Mouse (Mus musculus): ENCODE measurements around the gene Blcap. TPM values are rescaled to one million over a fixed set of nuclear protein-coding genes. Genes with fewer than 3 reads are reported as not detected.

The Blcap gene
- polyA plus RNA-seq, 1 experiment from 2014 or later, result 66.9 TPM

DNA sequence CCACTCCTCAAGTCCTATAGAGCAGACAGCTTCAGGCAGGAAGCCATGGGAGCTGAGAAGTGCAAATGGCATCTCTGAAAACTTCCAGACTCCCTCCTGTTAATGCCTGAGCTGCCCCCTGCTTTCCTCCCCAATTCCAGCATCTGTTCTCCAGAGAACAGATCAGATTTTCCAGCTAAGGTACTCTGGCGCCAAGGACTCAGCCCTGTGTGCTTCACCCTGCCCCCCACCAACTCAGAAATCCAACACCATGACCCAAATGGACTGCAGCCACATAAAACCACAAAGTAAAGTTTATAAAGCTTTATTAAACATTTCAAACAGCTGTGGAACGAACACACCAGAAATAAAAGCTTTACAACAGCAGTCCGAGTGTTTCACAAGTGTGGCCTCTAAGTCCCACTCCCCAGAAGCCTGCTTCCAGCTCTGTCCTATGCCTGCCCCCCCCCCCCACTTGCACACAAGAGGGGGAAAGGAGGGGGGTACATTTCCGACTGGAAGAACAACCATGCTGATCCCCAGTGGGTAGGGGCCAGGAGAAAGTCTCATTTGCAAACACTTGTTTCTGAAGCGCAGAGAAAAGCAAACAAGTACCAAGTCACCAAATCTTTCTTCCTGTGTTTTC lies 14.9 kb downstream of the Blcap start:
- ATAC-seq (ENCODE audit: insufficient number of reproducible peaks, insufficient read depth, low FRiP score, low read depth), result peak; percentile 62; the same call in 1 of the 2 replicates
- WGBS, result 50% methylated on average over 5 of the region's 5 CpGs
- peaks cover 12% of the 10 kb centered on the region for H3K36me3 ChIP-seq (ENCODE audit: control insufficient read depth, insufficient read depth, low read length)
- peaks cover 28% of the 10 kb centered on the region for H3K9me3 ChIP-seq (ENCODE audit: control insufficient read depth, low read depth, low read length)
- no peak overlapping the region for H3K4me2 ChIP-seq (replicated peaks; ENCODE audit: low read depth, low read length)
- 0 out of 2 replicates have a peak, but pooled peaks cover 7% of the 10 kb centered on the region for H3K4me1 ChIP-seq (ENCODE audit: control insufficient read depth, insufficient read depth, low read length)
- peak overlapping the region; percentile 49; the same call in 1 of the 2 replicates for H3K27ac ChIP-seq (ENCODE audit: low read length)
- H3K9ac ChIP-seq (replicated peaks; ENCODE audit: low read depth, low read length), result no peak overlapping the region
- no peak overlapping the region for H3K4me3 ChIP-seq (ENCODE audit: low read depth, low read length)
- H3K27me3 ChIP-seq (ENCODE audit: control insufficient read depth, insufficient read depth, low read length), result no peaks in the 10 kb centered on the region

DNA sequence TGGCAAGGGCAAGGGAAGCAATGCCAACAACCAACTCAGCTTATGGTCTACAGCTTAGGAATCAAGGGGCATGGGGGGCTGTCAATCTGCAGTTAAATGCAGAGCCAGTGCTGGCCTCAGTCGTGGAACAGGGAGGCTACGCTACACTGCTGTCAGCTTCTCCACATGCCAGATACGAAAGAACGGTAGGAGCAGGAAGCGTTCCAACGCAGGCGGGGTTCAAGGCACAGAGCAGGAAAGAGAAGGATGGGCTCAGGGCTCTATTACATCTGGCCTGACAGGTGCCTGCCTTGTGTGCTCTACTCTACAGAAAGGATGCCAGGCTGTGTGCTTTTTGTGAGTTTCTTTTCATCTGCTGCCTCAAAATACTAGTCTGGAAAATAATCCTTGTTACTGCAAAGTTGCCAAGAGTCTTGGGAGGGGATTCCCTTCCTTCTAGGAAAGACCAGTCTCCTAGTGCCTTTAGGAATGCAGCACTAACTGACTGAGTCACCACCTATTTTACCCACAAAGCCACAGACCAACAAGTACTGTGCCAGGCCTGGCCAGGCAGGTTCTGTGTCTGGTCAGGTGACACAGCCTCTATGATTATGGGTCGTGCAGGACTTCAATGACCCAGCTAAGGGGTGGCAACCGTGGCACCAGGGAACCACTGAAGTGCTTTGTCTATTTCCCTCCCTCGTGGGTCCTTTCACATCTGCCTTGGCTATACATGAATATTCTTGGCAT lies 18.8 kb downstream of the Blcap start:
- Histone ChIP-seq H3K4me2 (replicated peaks; ENCODE audit: low read depth, low read length) (no peak overlapping the region), H3K4me3 (ENCODE audit: low read depth, low read length) (no peak overlapping the region), H3K9ac (replicated peaks; ENCODE audit: low read depth, low read length) (no peak overlapping the region), H3K36me3 (ENCODE audit: control insufficient read depth, insufficient read depth, low read length) (peaks cover 17% of the 10 kb centered on the region), H3K27ac (ENCODE audit: low read length) (no peak overlapping the region), H3K27me3 (ENCODE audit: control insufficient read depth, insufficient read depth, low read length) (no peaks in the 10 kb centered on the region), H3K9me3 (ENCODE audit: control insufficient read depth, low read depth, low read length) (no peaks in the 10 kb centered on the region), H3K4me1 (ENCODE audit: control insufficient read depth, insufficient read depth, low read length) (0 out of 2 replicates have a peak, but pooled peaks cover 7% of the 10 kb centered on the region)
- ATAC-seq (ENCODE audit: insufficient number of reproducible peaks, insufficient read depth, low FRiP score, low read depth), result no peak
- WGBS, result 70% methylated on average over 10 of the region's 10 CpGs

DNA sequence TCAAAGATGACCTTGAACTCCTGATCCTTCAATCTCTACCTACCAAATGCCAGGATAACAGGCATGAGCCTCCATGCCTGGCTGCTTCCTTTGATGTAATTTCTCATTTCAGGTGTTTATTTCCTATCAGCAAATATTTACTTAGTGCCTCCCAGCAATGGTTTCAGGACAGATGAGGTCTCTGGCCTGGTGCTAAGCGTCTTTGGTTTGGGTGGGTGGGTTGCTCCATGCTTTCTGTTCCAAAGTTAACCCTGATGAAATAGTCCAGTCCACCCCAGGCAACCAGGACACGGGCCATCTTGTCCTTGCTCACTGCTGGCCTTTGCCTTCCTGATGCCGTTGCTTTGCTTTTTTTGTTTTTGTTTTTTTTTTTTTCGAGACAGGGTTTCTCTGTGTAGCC lies 20.8 kb downstream of the Blcap start:
- Histone ChIP-seq H3K27ac (ENCODE audit: low read length) (no peak overlapping the region), H3K4me3 (ENCODE audit: low read depth, low read length) (no peak overlapping the region), H3K9ac (replicated peaks; ENCODE audit: low read depth, low read length) (no peak overlapping the region), H3K4me1 (ENCODE audit: control insufficient read depth, insufficient read depth, low read length) (0 out of 2 replicates have a peak, but pooled peaks cover 3% of the 10 kb centered on the region), H3K9me3 (ENCODE audit: control insufficient read depth, low read depth, low read length) (no peaks in the 10 kb centered on the region), H3K36me3 (ENCODE audit: control insufficient read depth, insufficient read depth, low read length) (peaks cover 17% of the 10 kb centered on the region; the same call in 1 of the 2 replicates), H3K27me3 (ENCODE audit: control insufficient read depth, insufficient read depth, low read length) (no peaks in the 10 kb centered on the region), H3K4me2 (replicated peaks; ENCODE audit: low read depth, low read length) (no peak overlapping the region)
- 67% methylated on average over 4 of the region's 4 CpGs for WGBS
- no peak for ATAC-seq (ENCODE audit: insufficient number of reproducible peaks, insufficient read depth, low FRiP score, low read depth)

DNA sequence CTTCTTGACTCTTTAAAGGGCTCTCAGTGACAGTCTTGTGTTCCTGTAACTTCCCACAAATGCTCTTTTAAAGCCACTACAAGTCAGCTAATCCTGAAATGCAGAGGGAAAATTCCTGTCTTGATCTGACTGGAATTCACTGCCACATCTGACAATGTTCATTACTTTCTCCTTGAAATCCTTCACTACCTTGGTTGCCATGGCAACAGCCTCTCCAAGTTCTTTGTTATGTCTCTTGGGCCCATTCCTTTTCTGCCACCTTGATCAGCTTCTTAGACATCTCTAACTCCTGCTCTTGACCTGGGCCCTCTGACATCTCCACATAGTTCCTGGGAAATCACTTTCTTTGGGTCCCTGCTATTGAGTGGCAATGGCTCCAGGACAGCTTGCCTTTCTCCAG lies 24.4 kb downstream of the Blcap start:
- H3K4me1 ChIP-seq (ENCODE audit: control insufficient read depth, insufficient read depth, low read length), result no peaks in the 10 kb centered on the region
- H3K36me3 ChIP-seq (ENCODE audit: control insufficient read depth, insufficient read depth, low read length), result peaks cover 22% of the 10 kb centered on the region; the same call in 1 of the 2 replicates
- no peak overlapping the region for H3K9ac ChIP-seq (replicated peaks; ENCODE audit: low read depth, low read length)
- no peak for ATAC-seq (ENCODE audit: insufficient number of reproducible peaks, insufficient read depth, low FRiP score, low read depth)
- H3K4me2 ChIP-seq (replicated peaks; ENCODE audit: low read depth, low read length), result no peak overlapping the region
- H3K4me3 ChIP-seq (ENCODE audit: low read depth, low read length), result no peak overlapping the region
- no peaks in the 10 kb centered on the region for H3K27me3 ChIP-seq (ENCODE audit: control insufficient read depth, insufficient read depth, low read length)
- no peak overlapping the region for H3K27ac ChIP-seq (ENCODE audit: low read length)
- no peaks in the 10 kb centered on the region for H3K9me3 ChIP-seq (ENCODE audit: control insufficient read depth, low read depth, low read length)

DNA sequence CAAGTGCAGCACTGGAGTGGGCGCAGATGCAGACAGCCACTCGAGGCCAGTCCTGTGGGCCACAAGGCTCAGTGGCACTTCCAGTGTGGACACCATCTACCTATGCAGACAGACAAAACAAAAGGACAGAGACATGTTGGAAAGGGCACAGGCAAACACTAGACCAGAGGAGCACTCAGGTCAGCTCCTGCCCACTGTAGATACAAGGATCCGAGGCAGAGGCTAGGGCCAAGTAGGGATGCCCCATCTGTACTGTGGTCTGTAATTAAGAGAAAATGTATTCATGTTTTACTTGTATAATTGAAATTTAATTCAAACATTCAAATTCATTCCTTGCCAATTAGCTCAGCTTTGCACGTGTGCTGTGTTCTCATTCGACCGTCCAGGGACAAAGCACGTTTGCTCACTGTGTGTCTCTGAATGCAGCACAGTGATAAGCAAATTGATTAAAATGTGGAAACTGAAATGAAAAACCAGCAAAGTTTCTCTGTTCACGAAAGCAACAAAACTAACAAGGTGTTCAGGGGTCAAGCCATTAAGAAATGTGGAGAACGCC lies 26.7 kb downstream of the Blcap start:
- ATAC-seq (ENCODE audit: insufficient number of reproducible peaks, insufficient read depth, low FRiP score, low read depth), result no peak
- H3K4me2 ChIP-seq (replicated peaks; ENCODE audit: low read depth, low read length), result no peak overlapping the region
- no peak overlapping the region for H3K9ac ChIP-seq (replicated peaks; ENCODE audit: low read depth, low read length)
- H3K36me3 ChIP-seq (ENCODE audit: control insufficient read depth, insufficient read depth, low read length), result peaks cover 22% of the 10 kb centered on the region; the same call in 1 of the 2 replicates
- no peaks in the 10 kb centered on the region for H3K27me3 ChIP-seq (ENCODE audit: control insufficient read depth, insufficient read depth, low read length)
- no peaks in the 10 kb centered on the region for H3K9me3 ChIP-seq (ENCODE audit: control insufficient read depth, low read depth, low read length)
- peaks cover 7% of the 10 kb centered on the region; the same call in 1 of the 2 replicates for H3K4me1 ChIP-seq (ENCODE audit: control insufficient read depth, insufficient read depth, low read length)
- H3K4me3 ChIP-seq (ENCODE audit: low read depth, low read length), result no peak overlapping the region
- 76% methylated on average over 9 of the region's 9 CpGs for WGBS
- no peak overlapping the region for H3K27ac ChIP-seq (ENCODE audit: low read length)

GRCm38 (mm10) chr2:157542415-157542814 lies 28.7 kb downstream of the Blcap start:
- Histone ChIP-seq H3K9me3 (ENCODE audit: control insufficient read depth, low read depth, low read length) (no peaks in the 10 kb centered on the region), H3K27me3 (ENCODE audit: control insufficient read depth, insufficient read depth, low read length) (no peaks in the 10 kb centered on the region), H3K27ac (ENCODE audit: low read length) (no peak overlapping the region), H3K4me2 (replicated peaks; ENCODE audit: low read depth, low read length) (no peak overlapping the region), H3K9ac (replicated peaks; ENCODE audit: low read depth, low read length) (no peak overlapping the region), H3K4me1 (ENCODE audit: control insufficient read depth, insufficient read depth, low read length) (peaks cover 7% of the 10 kb centered on the region; the same call in 1 of the 2 replicates), H3K4me3 (ENCODE audit: low read depth, low read length) (no peak overlapping the region), H3K36me3 (ENCODE audit: control insufficient read depth, insufficient read depth, low read length) (peaks cover 13% of the 10 kb centered on the region; the same call in 1 of the 2 replicates)
- ATAC-seq (ENCODE audit: insufficient number of reproducible peaks, insufficient read depth, low FRiP score, low read depth), result no peak
- WGBS, result 60% methylated on average over 4 of the region's 4 CpGs

- Histone ChIP-seq H3K4me1 (ENCODE audit: control insufficient read depth, insufficient read depth, low read length) (peaks cover 7% of the 10 kb centered on the region; the same call in 1 of the 2 replicates), H3K36me3 (ENCODE audit: control insufficient read depth, insufficient read depth, low read length) (peaks cover 9% of the 10 kb centered on the region; the same call in 1 of the 2 replicates), H3K27ac (ENCODE audit: low read length) (no peak overlapping the region), H3K4me2 (replicated peaks; ENCODE audit: low read depth, low read length) (no peak overlapping the region), H3K9ac (replicated peaks; ENCODE audit: low read depth, low read length) (no peak overlapping the region), H3K4me3 (ENCODE audit: low read depth, low read length) (no peak overlapping the region), H3K27me3 (ENCODE audit: control insufficient read depth, insufficient read depth, low read length) (no peaks in the 10 kb centered on the region), H3K9me3 (ENCODE audit: control insufficient read depth, low read depth, low read length) (no peaks in the 10 kb centered on the region)
- WGBS, result 65% methylated on average over 8 of the region's 8 CpGs
- no peak for ATAC-seq (ENCODE audit: insufficient number of reproducible peaks, insufficient read depth, low FRiP score, low read depth)
These were observed 29.4 kb downstream of the Blcap start for GRCm38 (mm10) chr2:157541631-157542030.

DNA sequence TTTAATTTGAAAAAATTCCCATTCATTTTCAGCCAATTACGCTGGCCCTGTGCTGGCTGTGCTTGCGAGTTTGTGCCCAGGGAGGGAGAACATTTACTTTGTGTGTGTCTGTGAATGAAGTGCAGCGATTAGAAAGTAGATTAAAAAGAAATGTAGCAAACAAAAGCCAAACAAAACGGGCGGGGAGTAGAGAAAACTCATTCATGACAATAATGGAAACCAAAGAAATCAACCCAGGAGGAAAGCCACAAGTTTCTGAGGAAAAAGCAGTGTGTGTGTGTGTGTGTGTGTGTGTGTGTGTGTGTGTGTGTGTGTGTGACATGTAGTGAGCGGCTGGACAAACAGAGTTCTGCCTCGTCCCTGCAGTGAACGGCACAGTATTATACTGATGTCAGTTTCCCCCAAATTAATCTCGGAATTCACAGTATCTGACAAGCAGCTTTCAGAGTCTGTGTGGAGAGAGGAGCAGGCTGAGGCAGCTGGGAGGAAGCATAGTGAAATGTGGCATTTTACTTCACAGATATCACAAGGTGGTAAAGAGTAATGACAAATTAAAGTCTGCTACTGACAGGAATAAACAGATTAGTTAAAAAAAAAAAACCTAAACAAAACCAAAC lies 30.0 kb downstream of the Blcap start:
- no peak for ATAC-seq (ENCODE audit: insufficient number of reproducible peaks, insufficient read depth, low FRiP score, low read depth)
- Histone ChIP-seq H3K4me3 (ENCODE audit: low read depth, low read length) (no peak overlapping the region), H3K27ac (ENCODE audit: low read length) (no peak overlapping the region), H3K9ac (replicated peaks; ENCODE audit: low read depth, low read length) (no peak overlapping the region), H3K4me2 (replicated peaks; ENCODE audit: low read depth, low read length) (no peak overlapping the region), H3K36me3 (ENCODE audit: control insufficient read depth, insufficient read depth, low read length) (peaks cover 5% of the 10 kb centered on the region; the same call in 1 of the 2 replicates), H3K4me1 (ENCODE audit: control insufficient read depth, insufficient read depth, low read length) (peaks cover 7% of the 10 kb centered on the region; the same call in 1 of the 2 replicates), H3K27me3 (ENCODE audit: control insufficient read depth, insufficient read depth, low read length) (no peaks in the 10 kb centered on the region), H3K9me3 (ENCODE audit: control insufficient read depth, low read depth, low read length) (no peaks in the 10 kb centered on the region)
- WGBS, result 48% methylated on average over 9 of the region's 9 CpGs

Data from stomach, embryonic 14.5 days (tissue).